16 mouse cellular contexts compared by ENCODE assay signal in genomic region chr17:47179410-47179809, GRCm38 (mm10).
DNase-seq lines count a peak whose midpoint lies in the region; ATAC-seq lines count a peak whose summit lies in the region.
"Had no signal": no experiment of that assay in that cellular context is flagged by ENCODE, and none has a peak within 500 bp of the region (broad histone marks: within the 10 kb centered on the region; RNA-seq: fewer than 3 reads in every experiment).

No protein-coding gene starts in this region.

- no peak overlapping the region for H3K27ac ChIP-seq in heart, embryonic 16.5 days (ENCODE audit: low read length)
- no peak overlapping the region; the same call in 1 of the 2 replicates for H3K27ac ChIP-seq in heart, embryonic 12.5 days (ENCODE audit: poor library complexity, severe bottlenecking)
- H3K27ac ChIP-seq in embryonic facial prominence, embryonic 12.5 days = peak overlapping the region; percentile 64
- peak overlapping the region; percentile 72 for H3K27ac ChIP-seq in limb, embryonic 12.5 days
- H3K27ac ChIP-seq in neural tube, embryonic 15.5 days (replicated peaks) = no peak overlapping the region
- H3K27ac ChIP-seq: forebrain, embryonic 13.5 days; liver, embryonic 15.5 days; midbrain, embryonic 12.5 days; neural tube, embryonic 12.5 days had no signal

- H3K9me3 ChIP-seq in heart, embryonic 16.5 days (replicated peaks; ENCODE audit: control insufficient read depth, low read length) = no peaks in the 10 kb centered on the region
- no peaks in the 10 kb centered on the region for H3K9me3 ChIP-seq in heart, embryonic 12.5 days (replicated peaks)
- no peaks in the 10 kb centered on the region for H3K9me3 ChIP-seq in embryonic facial prominence, embryonic 12.5 days
- no peaks in the 10 kb centered on the region for H3K9me3 ChIP-seq in limb, embryonic 12.5 days
- no peaks in the 10 kb centered on the region for H3K9me3 ChIP-seq in neural tube, embryonic 15.5 days (replicated peaks)
- H3K9me3 ChIP-seq: forebrain, embryonic 13.5 days; liver, embryonic 15.5 days; midbrain, embryonic 12.5 days; neural tube, embryonic 12.5 days had no signal

- no peak overlapping the region for H3K9ac ChIP-seq in heart, embryonic 16.5 days (ENCODE audit: low read length)
- no peak overlapping the region for H3K9ac ChIP-seq in heart, embryonic 12.5 days
- H3K9ac ChIP-seq in embryonic facial prominence, embryonic 12.5 days = no peak overlapping the region
- H3K9ac ChIP-seq in limb, embryonic 12.5 days (replicated peaks) = no peak overlapping the region
- no peak overlapping the region for H3K9ac ChIP-seq in neural tube, embryonic 15.5 days (replicated peaks)
- H3K9ac ChIP-seq: forebrain, embryonic 13.5 days; liver, embryonic 15.5 days; midbrain, embryonic 12.5 days; neural tube, embryonic 12.5 days had no signal

- 56% methylated on average over 5 of the region's 5 CpGs for WGBS in heart, embryonic 16.5 days
- 63% methylated on average over 5 of the region's 5 CpGs for WGBS in heart, embryonic 12.5 days
- WGBS in embryonic facial prominence, embryonic 12.5 days = 24% methylated on average over 5 of the region's 5 CpGs
- WGBS in limb, embryonic 12.5 days = 24% methylated on average over 5 of the region's 5 CpGs
- 64% methylated on average over 5 of the region's 5 CpGs for WGBS in neural tube, embryonic 15.5 days

- peak; percentile 38 for DNase-seq in 3T3-L1 (ENCODE audit: low read depth, low spot score)
- DNase-seq in cerebellum, adult 9-11 months = no peak
- DNase-seq: cerebellum, postnatal 36 days; kidney, postnatal 25 days; right cerebral cortex, postnatal 14 days had no signal

- H3K4me3 ChIP-seq in heart, embryonic 16.5 days (ENCODE audit: low read length) = no peak overlapping the region
- no peak overlapping the region for H3K4me3 ChIP-seq in heart, embryonic 12.5 days
- H3K4me3 ChIP-seq in embryonic facial prominence, embryonic 12.5 days = no peak overlapping the region
- no peak overlapping the region for H3K4me3 ChIP-seq in limb, embryonic 12.5 days (replicated peaks)
- no peak overlapping the region for H3K4me3 ChIP-seq in neural tube, embryonic 15.5 days (replicated peaks)
- H3K4me3 ChIP-seq: forebrain, embryonic 13.5 days; liver, embryonic 15.5 days; midbrain, embryonic 12.5 days; neural tube, embryonic 12.5 days had no signal

- H3K27me3 ChIP-seq in heart, embryonic 16.5 days (ENCODE audit: control insufficient read depth, insufficient read depth, low read length) = no peaks in the 10 kb centered on the region
- no peaks in the 10 kb centered on the region for H3K27me3 ChIP-seq in heart, embryonic 12.5 days (replicated peaks)
- H3K27me3 ChIP-seq in embryonic facial prominence, embryonic 12.5 days = no peaks in the 10 kb centered on the region
- H3K27me3 ChIP-seq in limb, embryonic 12.5 days = no peaks in the 10 kb centered on the region
- H3K27me3 ChIP-seq in neural tube, embryonic 15.5 days (replicated peaks) = no peaks in the 10 kb centered on the region
- H3K27me3 ChIP-seq: forebrain, embryonic 13.5 days; liver, embryonic 15.5 days; midbrain, embryonic 12.5 days; neural tube, embryonic 12.5 days; Patski had no signal

- H3K4me2 ChIP-seq in heart, embryonic 16.5 days (ENCODE audit: low read depth, low read length) = peak overlapping the region; percentile 4; the same call in 1 of the 2 replicates
- no peak overlapping the region for H3K4me2 ChIP-seq in heart, embryonic 12.5 days
- peak overlapping the region; percentile 26; the same call in 1 of the 2 replicates for H3K4me2 ChIP-seq in embryonic facial prominence, embryonic 12.5 days (replicated peaks)
- peak overlapping the region; percentile 19 for H3K4me2 ChIP-seq in limb, embryonic 12.5 days
- no peak overlapping the region for H3K4me2 ChIP-seq in neural tube, embryonic 15.5 days
- H3K4me2 ChIP-seq: forebrain, embryonic 13.5 days; liver, embryonic 15.5 days; midbrain, embryonic 12.5 days; neural tube, embryonic 12.5 days had no signal

- peaks cover 31% of the 10 kb centered on the region for H3K4me1 ChIP-seq in heart, embryonic 16.5 days (ENCODE audit: control insufficient read depth, insufficient read depth, low read length)
- H3K4me1 ChIP-seq in heart, embryonic 12.5 days (replicated peaks) = peaks cover 65% of the 10 kb centered on the region
- H3K4me1 ChIP-seq in embryonic facial prominence, embryonic 12.5 days = peaks cover 43% of the 10 kb centered on the region
- H3K4me1 ChIP-seq in limb, embryonic 12.5 days (replicated peaks) = peaks cover 47% of the 10 kb centered on the region
- H3K4me1 ChIP-seq in neural tube, embryonic 15.5 days = peaks cover 31% of the 10 kb centered on the region

- no peaks in the 10 kb centered on the region for H3K36me3 ChIP-seq in heart, embryonic 16.5 days (ENCODE audit: control insufficient read depth, insufficient read depth)
- H3K36me3 ChIP-seq in heart, embryonic 12.5 days = no peaks in the 10 kb centered on the region
- H3K36me3 ChIP-seq in embryonic facial prominence, embryonic 12.5 days = no peaks in the 10 kb centered on the region
- H3K36me3 ChIP-seq in limb, embryonic 12.5 days = no peaks in the 10 kb centered on the region
- no peaks in the 10 kb centered on the region for H3K36me3 ChIP-seq in neural tube, embryonic 15.5 days
- H3K36me3 ChIP-seq: liver, embryonic 15.5 days; neural tube, embryonic 12.5 days had no signal

- ATAC-seq in heart, embryonic 16.5 days (replicated peaks; ENCODE audit: extremely low read depth, insufficient read depth, low FRiP score) = no peak
- ATAC-seq in heart, embryonic 12.5 days (ENCODE audit: insufficient number of reproducible peaks, low FRiP score) = no peak
- ATAC-seq in embryonic facial prominence, embryonic 12.5 days (ENCODE audit: insufficient number of reproducible peaks, insufficient read depth, low FRiP score, low TSS enrichment) = peak; percentile 72; the same call in 1 of the 2 replicates
- ATAC-seq in limb, embryonic 12.5 days (ENCODE audit: insufficient number of reproducible peaks, insufficient read depth, low FRiP score, low TSS enrichment, low read depth) = no peak
- ATAC-seq in megakaryocyte-erythroid progenitor cell, adult 5-6 weeks (replicated peaks; ENCODE audit: low FRiP score, low TSS enrichment, poor library complexity, severe bottlenecking) = no peak
- no peak for ATAC-seq in neural tube, embryonic 15.5 days (ENCODE audit: low FRiP score)
- ATAC-seq: forebrain, embryonic 13.5 days; Patski had no signal

Comparison
In these comparisons a context has a peak if more than half of its experiments do, and no peak if none do; other contexts are left out.
1. H3K4me2 ChIP-seq: peak in heart, embryonic 16.5 days (single experiment), embryonic facial prominence, embryonic 12.5 days (single experiment) and limb, embryonic 12.5 days (single experiment); none in heart, embryonic 12.5 days (single experiment) and neural tube, embryonic 15.5 days (single experiment).
2. H3K27ac ChIP-seq: peak in embryonic facial prominence, embryonic 12.5 days (single experiment) and limb, embryonic 12.5 days (single experiment); none in heart, embryonic 16.5 days (single experiment), heart, embryonic 12.5 days (single experiment) and neural tube, embryonic 15.5 days (single experiment).